Mouse (Mus musculus): ENCODE data around the gene Il2rb.

Gene Il2rb

DNA sequence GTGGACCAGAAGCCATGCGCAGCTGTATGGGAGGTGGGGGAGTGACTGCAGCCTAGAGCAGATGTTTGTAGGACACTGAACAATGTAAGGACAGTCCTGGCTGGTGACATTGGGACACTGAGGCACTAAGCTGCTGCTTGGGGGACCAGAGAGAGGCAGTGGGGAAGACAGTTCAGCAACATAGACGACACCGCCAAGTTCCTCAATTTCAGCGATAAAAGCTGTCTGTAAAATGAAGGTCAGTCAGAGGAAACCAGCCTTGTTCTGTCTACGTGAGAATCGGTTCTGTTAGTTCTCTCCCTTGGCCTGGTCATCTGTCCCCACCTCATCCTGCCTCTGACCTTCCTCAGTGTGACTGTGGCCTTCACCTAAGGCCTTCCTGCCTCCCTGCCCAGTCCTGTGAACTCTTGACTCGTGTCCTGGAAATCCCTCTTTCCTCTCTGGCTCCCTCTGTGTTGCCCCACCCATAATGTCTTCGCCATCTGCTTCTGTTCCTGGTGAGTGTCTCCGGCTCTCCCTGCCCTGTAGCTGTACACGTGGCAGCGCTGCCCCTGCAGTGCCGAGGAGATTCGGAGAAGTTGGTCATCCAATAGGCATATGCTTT lies 25.1 kb upstream of the Il2rb start:
- DNase-seq (ENCODE audit: low spot score) = no peak

GRCm38 (mm10) chr15:78518221-78518620 lies 23.1 kb upstream of the Il2rb start:
- DNase-seq (ENCODE audit: low spot score) = no peak

- DNase-seq (ENCODE audit: low spot score) = no peak
Observed at GRCm38 (mm10) chr15:78515759-78516158, 20.7 kb upstream of the Il2rb start.

DNA sequence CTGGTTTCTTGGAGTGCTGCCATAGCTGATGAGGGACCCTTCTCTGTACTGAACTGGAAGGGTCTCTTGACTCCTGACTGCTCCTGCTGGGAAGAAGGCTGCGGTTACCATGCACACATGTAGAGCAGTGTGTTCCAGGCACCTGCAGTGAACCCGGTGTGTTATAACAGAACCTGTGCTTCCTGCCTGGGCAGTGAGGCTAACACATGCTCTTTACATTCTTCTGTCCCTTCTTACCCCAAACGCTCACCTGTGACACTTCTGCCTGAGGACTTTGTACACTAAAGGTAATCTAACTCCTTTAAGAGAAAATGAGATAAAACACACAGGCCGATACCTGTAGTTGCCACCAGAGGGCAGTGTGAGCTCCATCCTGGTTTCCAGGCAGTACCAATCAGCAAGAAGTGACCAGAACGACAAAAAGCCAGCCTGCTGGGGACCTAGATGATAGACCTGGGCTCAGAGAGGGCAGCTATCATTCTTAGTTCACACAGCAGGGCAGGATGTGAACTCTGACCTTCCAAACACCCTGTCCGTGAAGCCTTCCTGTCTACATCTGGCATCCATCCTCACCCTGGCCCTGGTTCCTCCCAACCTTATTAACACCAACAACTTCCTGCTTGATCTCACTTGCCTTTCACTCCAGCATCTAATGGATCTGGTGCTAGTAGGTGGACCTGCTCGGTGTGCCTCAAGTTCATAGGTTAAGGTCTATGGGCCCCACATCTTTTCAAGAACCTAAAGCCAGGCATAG lies 19.5 kb upstream of the Il2rb start:
- peak; percentile 68 for DNase-seq (ENCODE audit: low spot score)

- DNase-seq (ENCODE audit: low spot score) = no peak
Observed at GRCm38 (mm10) chr15:78513019-78513418, 17.9 kb upstream of the Il2rb start.

DNA sequence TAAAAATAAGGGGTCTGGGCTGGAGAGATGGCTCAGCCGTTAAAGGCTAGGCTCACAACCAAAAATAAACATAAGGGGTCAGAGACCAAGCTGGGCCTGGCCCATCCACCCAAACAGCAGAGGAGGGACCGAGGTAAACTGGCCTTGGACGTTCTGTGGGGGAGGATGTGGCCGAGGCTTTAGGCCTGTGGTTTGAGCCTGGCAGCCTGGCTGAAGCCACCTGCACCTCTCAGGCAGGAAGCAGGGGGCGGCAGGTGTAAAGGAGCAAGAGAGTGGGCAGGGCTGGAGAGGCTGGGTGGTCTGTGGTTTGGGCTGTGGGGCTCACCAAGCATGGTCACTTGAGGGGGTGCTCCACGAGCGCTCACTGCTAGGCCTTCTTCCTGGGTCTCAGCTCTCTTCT lies 16.9 kb upstream of the Il2rb start:
- DNase-seq (ENCODE audit: low spot score) = no peak

DNA sequence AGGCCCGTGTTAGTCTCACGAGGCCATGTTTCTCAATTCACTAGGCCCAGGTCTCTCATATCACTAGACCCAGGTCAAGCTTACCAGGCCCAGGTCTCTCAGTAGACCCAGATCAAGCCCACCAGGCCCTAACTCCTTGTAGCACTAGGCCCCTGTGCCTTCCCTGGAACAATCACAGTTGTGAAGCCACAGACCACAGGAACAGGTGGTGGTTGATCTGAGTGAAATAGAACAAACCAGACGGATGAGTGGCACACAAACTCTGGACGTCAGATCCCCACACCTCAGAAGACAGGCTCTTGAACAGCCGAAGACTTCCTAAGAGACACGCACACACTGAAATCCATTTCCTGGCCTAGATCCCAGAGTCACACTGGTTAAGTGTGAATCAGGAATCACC lies 15.7 kb upstream of the Il2rb start:
- no peak for DNase-seq (ENCODE audit: low spot score)

DNA sequence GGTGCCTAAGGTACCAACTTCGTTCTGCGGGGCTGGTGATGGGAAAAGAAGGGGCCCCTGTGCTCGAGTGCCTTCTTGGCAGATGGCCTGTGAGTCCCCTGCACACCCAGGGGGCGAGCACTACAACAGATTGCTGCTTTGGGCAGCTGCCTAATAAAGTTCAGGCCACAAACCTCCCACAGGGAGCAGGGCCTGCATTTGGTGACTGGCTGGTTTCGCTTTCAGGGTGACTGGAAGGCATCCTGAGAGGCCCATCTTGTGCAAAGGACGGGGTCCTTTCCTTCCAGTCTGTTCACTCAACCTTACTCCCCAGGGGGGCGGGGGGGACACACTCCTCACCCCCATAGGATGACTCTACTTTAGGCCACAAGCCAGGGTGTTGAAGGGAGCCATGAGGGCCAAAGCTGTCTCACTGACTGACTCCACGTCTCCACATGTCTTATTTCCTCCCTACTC lies 15.1 kb upstream of the Il2rb start:
- DNase-seq (ENCODE audit: low spot score) = no peak

DNA sequence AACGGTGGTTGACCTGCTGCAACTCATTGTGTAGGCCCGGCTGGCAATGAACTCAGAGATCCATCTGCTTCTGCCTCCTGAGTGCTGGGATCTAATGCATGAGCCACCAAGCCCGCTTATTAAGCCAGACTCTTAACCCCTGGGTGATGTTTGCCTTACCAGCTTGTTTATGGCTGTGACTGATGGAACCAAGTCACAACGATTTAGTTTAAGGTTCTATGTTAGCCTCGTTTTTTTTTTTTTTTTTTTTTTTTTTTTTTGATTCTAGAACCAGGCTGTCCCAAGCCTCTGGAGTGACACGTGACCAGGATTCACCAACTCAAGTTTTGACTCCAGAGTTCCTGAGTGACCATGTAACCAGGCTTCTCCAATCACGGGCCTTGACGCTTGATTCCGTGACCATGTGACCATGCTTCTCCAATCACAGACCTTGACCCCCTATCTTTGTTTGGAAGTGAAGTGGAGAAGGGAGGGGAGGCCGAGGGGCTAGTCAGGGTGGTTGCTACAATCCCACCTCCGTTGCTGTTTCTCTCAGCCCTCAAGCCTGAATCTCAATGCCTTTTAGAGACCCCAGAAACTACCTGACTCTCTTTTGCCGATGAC lies 14.3 kb upstream of the Il2rb start:
- DNase-seq (ENCODE audit: low spot score) = no peak

GRCm38 (mm10) chr15:78508443-78508842 lies 13.4 kb upstream of the Il2rb start:
- DNase-seq (ENCODE audit: low spot score) = no peak

DNA sequence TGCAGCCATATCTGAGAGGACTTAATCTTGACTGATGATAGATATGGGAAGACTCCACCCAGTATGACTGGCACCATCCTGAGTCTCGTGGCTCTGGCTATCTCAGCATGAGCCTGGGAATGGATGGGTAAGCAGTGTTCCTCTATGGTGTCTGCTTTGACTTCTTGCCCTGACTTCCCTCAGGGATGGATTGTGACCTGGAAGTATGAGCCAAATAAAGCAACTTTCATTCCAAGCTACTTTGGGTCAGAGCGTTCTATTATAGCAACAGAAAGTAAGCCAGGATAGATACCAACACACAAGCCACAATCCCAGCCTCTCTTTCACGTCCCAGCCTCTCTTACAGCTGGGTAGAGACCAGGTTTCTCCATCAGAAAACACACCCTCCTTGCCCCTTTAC lies 10.5 kb upstream of the Il2rb start:
- DNase-seq (ENCODE audit: low spot score) = no peak

DNA sequence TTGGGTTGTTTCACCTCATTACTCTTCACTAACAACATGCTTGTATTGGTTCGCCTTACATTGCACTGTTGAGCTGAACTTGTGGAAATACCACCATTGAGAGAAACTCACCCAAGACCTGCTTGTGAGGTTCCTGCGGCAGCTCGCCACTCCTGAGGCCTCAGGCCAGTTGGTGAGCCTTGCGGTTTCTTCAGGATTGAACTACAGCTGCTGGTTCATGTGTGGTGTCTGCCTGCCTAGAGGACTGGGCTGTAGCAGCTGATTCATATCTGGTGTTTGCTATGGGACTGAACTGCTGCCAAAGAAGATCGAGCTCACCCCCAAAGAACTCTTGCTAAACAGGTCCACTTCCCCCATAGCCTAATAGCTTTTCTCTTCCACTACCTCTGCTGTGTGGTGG lies 9.7 kb upstream of the Il2rb start:
- DNase-seq (ENCODE audit: low spot score) = no peak

DNA sequence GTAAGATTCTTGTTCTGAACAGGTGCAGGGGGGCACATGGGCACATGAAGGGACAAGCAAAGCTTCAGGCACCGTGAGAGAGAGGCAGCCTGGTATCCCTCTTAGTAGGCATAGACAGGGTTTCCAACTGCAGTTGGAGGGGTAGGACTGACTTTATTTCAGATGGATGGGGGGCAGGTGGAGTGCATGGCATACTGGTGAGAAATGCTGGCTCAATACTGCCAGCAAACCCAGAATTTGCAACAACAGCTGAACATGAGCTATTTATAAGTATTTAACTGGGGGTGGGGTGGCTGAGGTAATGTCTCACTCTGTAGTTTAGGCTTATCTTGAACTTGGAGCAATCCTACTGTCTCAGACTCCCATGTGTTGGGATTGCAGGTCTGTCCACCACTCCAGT lies 8.9 kb upstream of the Il2rb start:
- DNase-seq (ENCODE audit: low spot score) = no peak

DNA sequence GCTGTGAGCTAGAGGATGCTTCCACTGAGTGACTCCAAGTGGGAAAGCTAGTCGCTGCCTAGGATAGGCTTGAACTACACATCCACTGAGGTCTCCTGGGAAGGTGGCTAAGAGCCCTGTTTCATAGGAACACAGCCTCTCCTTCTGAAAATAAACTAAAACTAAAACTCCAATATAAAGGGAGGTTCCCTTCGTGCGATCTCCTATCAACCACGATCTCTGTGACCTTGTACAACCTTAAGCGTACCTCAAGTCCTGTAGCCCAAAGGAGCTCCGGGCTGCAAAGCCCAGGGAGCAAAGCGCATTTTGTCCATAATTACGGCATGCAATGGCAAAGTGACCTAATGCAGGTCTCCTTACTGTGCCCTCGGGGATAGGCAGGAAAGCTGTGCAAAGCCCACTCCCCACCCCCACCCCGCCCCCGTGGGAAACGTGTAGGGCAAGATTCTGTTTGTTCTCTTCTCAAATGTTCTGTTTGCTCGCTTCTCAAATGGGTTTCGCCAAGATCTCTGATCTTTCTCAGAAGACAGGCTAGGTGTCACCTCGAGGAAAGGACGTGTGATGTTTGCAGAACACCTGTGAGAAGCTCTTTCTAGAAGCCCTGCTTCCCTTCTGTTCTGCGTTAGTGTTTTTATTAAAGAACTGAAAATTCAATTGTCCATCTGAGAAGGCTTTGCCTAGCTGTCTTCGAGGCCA lies 7.5 kb upstream of the Il2rb start:
- no peak for DNase-seq (ENCODE audit: low spot score)

- DNase-seq (ENCODE audit: low spot score) = no peak
Observed at GRCm38 (mm10) chr15:78493401-78494010, 1.6 kb downstream of the Il2rb start.

DNA sequence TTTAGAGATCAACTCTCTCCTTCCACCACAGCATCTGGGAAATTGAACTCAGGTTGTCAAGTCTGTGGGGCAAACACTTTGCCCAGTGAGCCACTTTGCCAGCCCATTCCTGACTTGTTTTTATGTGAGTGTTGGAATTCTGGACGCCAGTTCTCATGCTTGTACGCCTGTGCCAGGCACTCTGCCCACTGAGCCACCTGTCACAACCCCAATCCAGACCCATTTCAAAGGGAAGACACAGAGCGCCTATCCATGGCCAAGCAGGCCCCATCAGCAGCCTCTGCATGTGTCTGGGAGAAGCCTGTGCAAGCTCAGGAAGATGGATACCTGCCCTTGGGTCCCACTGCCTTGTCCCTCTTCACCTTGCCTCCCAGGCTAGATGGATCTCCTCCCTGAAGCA lies 3.8 kb downstream of the Il2rb start:
- DNase-seq (ENCODE audit: low spot score) = no peak

DNA sequence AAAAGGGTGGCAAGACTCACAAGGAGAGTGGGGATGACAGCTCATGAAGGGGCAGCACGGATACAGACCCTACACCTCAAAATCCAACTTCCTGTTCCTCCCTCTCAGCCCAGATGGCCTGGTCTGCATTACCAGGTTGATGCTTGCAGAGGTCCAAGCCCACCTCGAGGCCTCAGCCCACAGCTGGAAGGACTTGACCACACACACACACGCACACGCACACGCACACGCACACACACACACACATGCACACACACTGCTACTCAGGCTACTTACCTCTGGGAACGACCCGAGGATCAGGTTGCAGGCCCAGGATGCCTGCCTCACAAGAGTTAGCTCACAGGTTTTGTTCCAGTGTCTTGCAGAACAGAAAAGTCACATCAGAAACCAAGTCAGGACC lies 5.2 kb downstream of the Il2rb start:
- no peak for DNase-seq (ENCODE audit: low spot score)

DNA sequence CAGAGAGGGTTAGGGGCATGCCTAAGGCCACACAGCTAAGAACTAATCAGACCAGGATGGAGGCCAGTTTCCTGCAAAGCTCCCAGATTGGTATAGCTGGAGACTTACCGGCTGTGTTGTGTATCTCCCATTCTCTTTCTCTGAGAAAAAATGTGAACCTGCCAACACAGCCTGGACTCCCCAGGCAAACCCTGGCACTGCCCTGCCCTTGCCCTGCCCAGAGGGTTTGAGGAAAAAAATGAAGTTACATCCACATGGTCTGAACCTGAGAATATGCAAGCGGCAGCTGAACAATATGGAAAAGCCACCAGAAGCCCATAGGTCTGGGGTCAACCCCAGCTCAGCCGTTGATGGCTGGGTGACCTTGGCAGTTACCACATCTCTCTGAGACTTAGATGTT lies 5.8 kb downstream of the Il2rb start:
- no peak for DNase-seq (ENCODE audit: low spot score)

DNA sequence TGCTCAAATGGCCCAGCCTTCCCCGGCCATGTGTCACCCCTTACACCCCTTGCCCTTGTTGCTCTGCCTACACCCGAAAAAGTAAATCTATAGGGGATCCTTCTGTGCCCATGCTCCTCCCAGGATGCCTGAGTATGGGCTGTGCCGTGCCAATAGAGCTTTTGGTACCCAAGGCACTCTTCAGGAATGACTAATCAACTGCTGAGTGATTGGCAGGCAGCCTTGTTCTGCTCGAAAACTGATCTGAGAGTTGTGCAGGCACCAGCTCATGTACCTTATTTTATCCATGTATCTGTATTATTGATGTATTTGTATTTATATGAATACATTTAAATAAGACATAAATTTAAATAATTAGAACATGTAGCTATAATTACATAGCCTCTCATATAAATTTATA lies 8.0 kb downstream of the Il2rb start:
- DNase-seq (ENCODE audit: low spot score) = no peak

- no peak for DNase-seq (ENCODE audit: low spot score)
Observed at GRCm38 (mm10) chr15:78486564-78486963, 8.5 kb downstream of the Il2rb start.

- no peak for DNase-seq (ENCODE audit: low spot score)
Observed at GRCm38 (mm10) chr15:78483311-78483710, 11.8 kb downstream of the Il2rb start.

DNA sequence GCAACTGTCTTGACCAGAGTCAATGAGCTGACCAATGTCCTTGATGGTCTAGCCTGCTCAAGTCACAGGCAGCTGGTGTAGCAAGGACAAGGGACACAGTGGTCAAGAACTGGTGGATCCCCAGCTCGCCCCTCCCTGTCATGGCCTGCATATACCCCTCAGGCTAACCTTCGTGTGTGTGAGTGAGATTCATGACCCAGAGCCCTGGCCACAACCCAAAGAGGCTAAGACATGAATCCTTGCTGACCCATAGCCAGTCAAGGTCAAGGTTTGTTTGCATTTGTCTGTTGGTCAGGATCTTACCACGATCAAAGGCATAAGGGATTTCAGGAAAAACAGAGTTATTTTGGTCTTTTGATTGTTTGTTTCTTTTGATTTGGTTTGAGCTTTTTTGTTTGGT lies 12.6 kb downstream of the Il2rb start:
- DNase-seq (ENCODE audit: low spot score) = no peak

All from c-Kit-positive CD71-positive TER-119-positive erythroid progenitor cells, embryonic 14.5 days (primary cell).